Mouse (Mus musculus) limb, embryonic 15.5 days (tissue): ENCODE data around the gene Loxl3. TPM values are rescaled to one million over a fixed set of nuclear protein-coding genes. Genes with fewer than 3 reads are reported as not detected.

Experiments
- ATAC-seq: fragments of 200-750 bp; cut with Nextera tagmentation; 2 replicates; pipeline ENCODE4 v1.8.0; 2017; ENCODE audit warnings: low read depth, moderate TSS enrichment; ENCODE audit not compliant: insufficient number of reproducible peaks, low FRiP score, low TSS enrichment
- H3K27ac ChIP-seq: fragments of 300-500 bp; sonication (generic); 2 replicates; pipeline ENCODE4 v1.5.1; 2015; ENCODE audit warnings: moderate library complexity, mild to moderate bottlenecking, inconsistent platforms
- H3K27me3 ChIP-seq: fragments of 300-500 bp; sonication (generic); 2 replicates; pipeline ENCODE4 v1.6.1; 2015; ENCODE audit warnings: inconsistent platforms
- H3K36me3 ChIP-seq: fragments of 300-500 bp; sonication (generic); 2 replicates; pipeline ENCODE4 v1.6.1; 2015; ENCODE audit warnings: inconsistent platforms
- H3K4me1 ChIP-seq: fragments of 300-500 bp; sonication (generic); 2 replicates; pipeline ENCODE4 v1.6.1; 2015; ENCODE audit warnings: inconsistent platforms
- H3K4me2 ChIP-seq: fragments of 300-500 bp; sonication (generic); 2 replicates; pipeline ENCODE4 v1.6.1; 2015; ENCODE audit warnings: mild to moderate bottlenecking, inconsistent platforms
- H3K4me3 ChIP-seq: fragments of 300-500 bp; sonication (generic); 2 replicates; pipeline ENCODE4 v1.5.1; 2015; ENCODE audit warnings: mild to moderate bottlenecking, inconsistent platforms
- H3K9ac ChIP-seq: fragments of 300-500 bp; sonication (generic); 2 replicates; pipeline ENCODE4 v1.6.1; 2015; ENCODE audit warnings: inconsistent platforms
- H3K9me3 ChIP-seq: fragments of 300-500 bp; sonication (generic); 2 replicates; pipeline ENCODE4 v1.6.1; 2016; ENCODE audit warnings: inconsistent platforms
- WGBS: fragments of 180-500 bp; shearing (Covaris S2); methylation state at CpG from one replicate; pipeline ENCODE4 v1.1.7; 2015; 5-methylcytosine and 5-hydroxymethylcytosine counted together
- polyA plus RNA-seq: library from polyadenylated mRNA; unstranded; fragments of >200 nt; fragmentation: Nextera tagmentation; extraction: Ambion mirVana; gene quantifications from 2 replicates; pipeline ENCODE4 v1.2.1, GENCODE M21; 2015

Gene Loxl3
- polyA plus RNA-seq, result 31.2 and 34.9 TPM in 2 replicates

- H3K9me3 ChIP-seq, result no peaks in the 10 kb centered on the region
- WGBS, result under 1% methylated on average over 51 of the region's 51 CpGs
- peaks cover 62% of the 10 kb centered on the region for H3K4me1 ChIP-seq
- H3K36me3 ChIP-seq, result 0 out of 2 replicates have a peak, but pooled peaks cover 4% of the 10 kb centered on the region
- H3K4me2 ChIP-seq, result peak within 1 kb of the TSS; percentile 80
- H3K4me3 ChIP-seq, result peak within 1 kb of the TSS; percentile 61
- H3K27ac ChIP-seq, result peak within 1 kb of the TSS; percentile 93
- peak within 1 kb of the TSS; percentile 44 for H3K9ac ChIP-seq
- peak; percentile 88 for ATAC-seq
- H3K27me3 ChIP-seq, result peaks cover 8% of the 10 kb centered on the region
Observed at GRCm38 (mm10) chr6:83033249-83034185, at the start of gene Loxl3, which contains the start of gene Dok1. TSS of gene Loxl3 (plus strand) at chr6:83034173. TSS of gene Dok1 (minus strand) at chr6:83033471.

DNA sequence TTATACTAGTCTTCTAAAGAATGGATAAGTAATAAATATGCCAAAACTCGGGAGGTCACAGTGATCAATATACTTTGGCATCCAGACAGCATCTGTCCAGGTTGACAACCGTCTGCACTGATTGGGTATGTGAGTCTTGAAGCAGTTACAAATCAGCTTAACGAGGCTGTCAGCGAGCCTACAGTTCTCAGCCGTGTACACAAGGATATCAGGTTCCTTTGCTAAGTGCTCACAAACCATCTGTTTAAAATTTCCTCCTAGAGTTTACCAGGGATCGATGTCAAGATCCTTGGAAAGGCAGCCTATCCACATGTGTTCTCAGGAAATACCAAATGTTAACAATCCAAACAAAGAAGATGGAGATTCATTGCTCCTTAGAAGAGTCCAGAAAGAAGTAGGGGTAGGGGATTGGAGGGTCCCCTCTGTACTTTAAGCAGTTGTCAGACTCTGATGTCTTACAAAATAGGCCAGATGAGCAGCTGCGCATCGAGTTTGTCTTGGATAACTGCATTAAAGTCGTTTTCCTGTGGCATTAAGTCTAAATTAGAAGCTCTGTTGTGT lies 46.5 kb upstream of the Loxl3 start:
- 13% methylated on average over 9 of the region's 9 CpGs for WGBS
- peaks cover 7% of the 10 kb centered on the region; the same call in 1 of the 2 replicates for H3K4me1 ChIP-seq
- no peaks in the 10 kb centered on the region for H3K9me3 ChIP-seq
- no peak overlapping the region for H3K27ac ChIP-seq
- no peaks in the 10 kb centered on the region for H3K27me3 ChIP-seq
- H3K9ac ChIP-seq, result no peak overlapping the region
- no peak for ATAC-seq
- no peaks in the 10 kb centered on the region for H3K36me3 ChIP-seq
- H3K4me2 ChIP-seq, result peak overlapping the region; percentile 2; the same call in 1 of the 2 replicates
- no peak overlapping the region for H3K4me3 ChIP-seq

GRCm38 (mm10) chr6:82993696-82994095 lies 40.3 kb upstream of the Loxl3 start:
- no peaks in the 10 kb centered on the region for H3K36me3 ChIP-seq
- no peak overlapping the region for H3K4me3 ChIP-seq
- 46% methylated on average over 1 of the region's 1 CpGs for WGBS
- no peak overlapping the region for H3K27ac ChIP-seq
- H3K9me3 ChIP-seq, result no peaks in the 10 kb centered on the region
- no peaks in the 10 kb centered on the region for H3K27me3 ChIP-seq
- ATAC-seq, result no peak
- H3K4me2 ChIP-seq, result no peak overlapping the region
- H3K4me1 ChIP-seq, result peaks cover 9% of the 10 kb centered on the region; the same call in 1 of the 2 replicates
- H3K9ac ChIP-seq, result no peak overlapping the region

GRCm38 (mm10) chr6:82994372-82994771 lies 39.6 kb upstream of the Loxl3 start:
- Histone ChIP-seq H3K4me1 (peaks cover 9% of the 10 kb centered on the region; the same call in 1 of the 2 replicates), H3K4me3 (no peak overlapping the region), H3K27me3 (no peaks in the 10 kb centered on the region), H3K27ac (no peak overlapping the region), H3K9me3 (no peaks in the 10 kb centered on the region), H3K36me3 (no peaks in the 10 kb centered on the region), H3K4me2 (no peak overlapping the region), H3K9ac (no peak overlapping the region)
- WGBS, result 65% methylated on average over 7 of the region's 7 CpGs
- no peak for ATAC-seq

DNA sequence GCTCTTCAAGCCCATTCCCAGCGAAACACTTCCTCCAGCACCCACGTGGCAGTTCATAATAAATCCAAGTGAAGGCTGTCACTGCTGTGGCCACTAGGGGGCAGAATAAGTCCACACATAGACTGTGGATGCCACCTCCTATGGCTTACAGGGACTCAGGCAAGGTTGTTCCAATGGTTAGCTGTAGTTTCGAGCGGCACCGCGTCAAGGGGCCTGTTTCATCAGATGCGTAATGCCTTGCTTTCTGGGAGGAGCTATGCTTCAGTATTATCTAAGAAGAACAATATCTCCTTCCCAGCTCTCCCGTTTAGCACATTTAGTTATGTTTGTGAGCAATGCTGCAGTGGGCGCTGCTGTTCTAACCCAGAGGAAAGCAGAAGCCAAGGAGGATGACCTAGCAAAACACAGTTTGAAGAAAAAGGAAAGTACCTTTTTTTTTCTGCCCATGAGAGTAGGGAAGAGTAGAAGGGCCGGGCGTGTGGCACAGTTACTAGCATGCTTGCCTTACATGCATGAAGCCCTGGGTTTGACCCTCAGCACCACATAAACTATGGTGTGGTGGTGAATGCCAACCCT lies 37.1 kb upstream of the Loxl3 start:
- H3K9ac ChIP-seq, result no peak overlapping the region
- H3K4me3 ChIP-seq, result 0 out of 2 replicates have a peak overlapping the region, but pooled peaks have one; percentile 4
- 12% methylated on average over 11 of the region's 11 CpGs for WGBS
- no peaks in the 10 kb centered on the region for H3K9me3 ChIP-seq
- peak; percentile 85 for ATAC-seq
- peak overlapping the region; percentile 36 for H3K4me2 ChIP-seq
- H3K36me3 ChIP-seq, result no peaks in the 10 kb centered on the region
- peaks cover 9% of the 10 kb centered on the region; the same call in 1 of the 2 replicates for H3K4me1 ChIP-seq
- peak overlapping the region; percentile 40; the same call in 1 of the 2 replicates for H3K27ac ChIP-seq
- H3K27me3 ChIP-seq, result no peaks in the 10 kb centered on the region

DNA sequence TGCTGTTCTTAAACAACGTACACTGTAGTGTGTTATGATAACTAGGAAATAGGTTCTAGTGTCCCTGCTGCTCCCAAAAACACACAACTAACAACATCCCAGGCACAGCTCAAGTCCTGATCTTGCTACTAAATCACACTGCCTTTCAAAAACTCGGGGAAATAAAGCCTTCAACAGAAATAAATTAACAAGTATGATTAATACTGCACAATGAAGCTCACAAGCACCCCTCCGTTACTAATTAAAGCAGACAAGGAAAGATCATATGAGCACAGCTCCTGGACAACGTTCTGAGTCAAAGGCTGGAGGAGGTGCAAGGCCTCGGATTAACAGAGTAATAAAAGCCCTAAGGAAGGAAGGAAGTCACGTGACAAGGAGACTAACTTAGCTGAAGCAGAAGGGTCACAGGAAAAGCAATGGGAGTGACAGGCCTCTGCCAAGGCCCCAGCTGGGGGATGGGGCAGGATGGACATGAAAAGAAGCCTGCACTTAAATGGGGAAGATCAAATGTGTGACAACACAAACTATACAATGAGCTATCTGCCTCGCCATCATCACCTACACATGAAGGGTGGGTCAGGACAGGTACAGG lies 36.4 kb upstream of the Loxl3 start:
- 37% methylated on average over 7 of the region's 7 CpGs for WGBS
- no peak overlapping the region for H3K4me2 ChIP-seq
- H3K4me1 ChIP-seq, result peaks cover 9% of the 10 kb centered on the region; the same call in 1 of the 2 replicates
- no peak overlapping the region for H3K9ac ChIP-seq
- no peaks in the 10 kb centered on the region for H3K27me3 ChIP-seq
- H3K27ac ChIP-seq, result peak overlapping the region; percentile 40; the same call in 1 of the 2 replicates
- ATAC-seq, result no peak
- H3K4me3 ChIP-seq, result no peak overlapping the region
- H3K36me3 ChIP-seq, result no peaks in the 10 kb centered on the region
- H3K9me3 ChIP-seq, result no peaks in the 10 kb centered on the region

- WGBS, result 72% methylated on average over 4 of the region's 4 CpGs
- H3K4me2 ChIP-seq, result no peak overlapping the region
- H3K27ac ChIP-seq, result no peak overlapping the region
Observed at GRCm38 (mm10) chr6:82998326-82998725, 35.6 kb upstream of the Loxl3 start.

GRCm38 (mm10) chr6:82999986-83000385 lies 34.0 kb upstream of the Loxl3 start:
- ATAC-seq, result peak; percentile 66
- Histone ChIP-seq H3K27me3 (no peaks in the 10 kb centered on the region), H3K9ac (no peak overlapping the region), H3K9me3 (no peaks in the 10 kb centered on the region), H3K4me1 (peaks cover 9% of the 10 kb centered on the region; the same call in 1 of the 2 replicates), H3K4me2 (no peak overlapping the region), H3K4me3 (no peak overlapping the region), H3K27ac (peak overlapping the region; percentile 80), H3K36me3 (no peaks in the 10 kb centered on the region)
- 63% methylated on average over 8 of the region's 8 CpGs for WGBS

More at GRCm38 (mm10) chr6:82998326-82998725, 35.6 kb upstream of the Loxl3 start:
- Histone ChIP-seq H3K27me3 (no peaks in the 10 kb centered on the region), H3K4me3 (no peak overlapping the region), H3K36me3 (no peaks in the 10 kb centered on the region), H3K9me3 (no peaks in the 10 kb centered on the region), H3K4me1 (peaks cover 9% of the 10 kb centered on the region; the same call in 1 of the 2 replicates), H3K9ac (no peak overlapping the region)
- ATAC-seq, result no peak

DNA sequence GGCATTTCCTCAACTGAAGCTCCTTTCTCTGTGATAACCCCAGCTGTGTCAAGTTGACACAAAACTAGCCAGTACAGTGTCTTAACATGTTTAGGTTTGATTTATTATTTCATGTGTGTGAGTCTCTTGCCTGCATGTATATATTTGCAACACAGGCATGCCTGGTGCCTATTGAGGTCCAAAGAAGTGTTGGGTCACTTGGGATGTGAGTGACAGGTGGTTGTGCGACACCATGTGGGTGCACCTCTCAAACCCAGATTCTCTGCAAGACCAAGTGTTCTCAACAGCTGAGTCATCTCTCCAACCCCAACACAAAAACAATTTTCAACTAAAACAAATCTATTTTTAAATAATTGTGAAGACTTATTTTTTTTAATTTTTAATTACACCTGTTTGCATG lies 30.9 kb upstream of the Loxl3 start:
- Histone ChIP-seq H3K27ac (no peak overlapping the region), H3K36me3 (no peaks in the 10 kb centered on the region), H3K9me3 (no peaks in the 10 kb centered on the region), H3K4me2 (no peak overlapping the region), H3K27me3 (no peaks in the 10 kb centered on the region), H3K4me1 (peaks cover 3% of the 10 kb centered on the region; the same call in 1 of the 2 replicates), H3K4me3 (no peak overlapping the region), H3K9ac (no peak overlapping the region)
- 88% methylated on average over 1 of the region's 1 CpGs for WGBS
- ATAC-seq, result no peak

- Histone ChIP-seq H3K4me1 (peaks cover 3% of the 10 kb centered on the region; the same call in 1 of the 2 replicates), H3K27me3 (no peaks in the 10 kb centered on the region), H3K27ac (no peak overlapping the region), H3K36me3 (no peaks in the 10 kb centered on the region), H3K4me2 (no peak overlapping the region), H3K4me3 (no peak overlapping the region), H3K9ac (no peak overlapping the region), H3K9me3 (no peaks in the 10 kb centered on the region)
- WGBS, result 89% methylated on average over 5 of the region's 5 CpGs
- no peak for ATAC-seq
Observed at GRCm38 (mm10) chr6:83003850-83004249, 30.1 kb upstream of the Loxl3 start.

- no peak overlapping the region for H3K4me3 ChIP-seq
- no peaks in the 10 kb centered on the region for H3K9me3 ChIP-seq
- 78% methylated on average over 2 of the region's 2 CpGs for WGBS
- no peak for ATAC-seq
- H3K4me1 ChIP-seq, result peaks cover 3% of the 10 kb centered on the region; the same call in 1 of the 2 replicates
- no peaks in the 10 kb centered on the region for H3K27me3 ChIP-seq
- H3K9ac ChIP-seq, result no peak overlapping the region
- no peak overlapping the region for H3K27ac ChIP-seq
- H3K36me3 ChIP-seq, result no peaks in the 10 kb centered on the region
- H3K4me2 ChIP-seq, result no peak overlapping the region
Observed at GRCm38 (mm10) chr6:83004309-83004708, 29.7 kb upstream of the Loxl3 start.
